Mouse (Mus musculus) G1E (cell line): ENCODE data around the gene Antxrl. TPM values are rescaled to one million over a fixed set of nuclear protein-coding genes. Genes with fewer than 3 reads are reported as not detected.

ENCODE experiments used
- ATAC-seq: 2 replicates; pipeline ENCODE4 v1.8.0; 2016; ENCODE audit warnings: mild to moderate bottlenecking; ENCODE audit not compliant: insufficient number of reproducible peaks, poor library complexity, low FRiP score, severe bottlenecking; ENCODE audit errors: extremely low read depth
- DNase-seq: peaks from one replicate; pipeline ENCODE4 v3.0.0; 2012; ENCODE audit warnings: low spot score
- H3K27me3 ChIP-seq: 2 replicates; pipeline ENCODE4 v1.6.1; 2012; ENCODE audit warnings: mild to moderate bottlenecking, low read length, inconsistent platforms; ENCODE audit not compliant: insufficient read depth
- H3K36me3 ChIP-seq: replicated peaks from 2 replicates; pipeline ENCODE3; 2012; ENCODE audit warnings: mild to moderate bottlenecking, inconsistent platforms
- H3K4me1 ChIP-seq: 2 replicates; pipeline ENCODE4 v1.6.1; 2012; ENCODE audit warnings: low read depth, low read length, inconsistent platforms, mixed read lengths; ENCODE audit not compliant: insufficient read depth
- H3K4me3 ChIP-seq: 2 replicates; pipeline ENCODE4 v1.5.1; 2012; ENCODE audit warnings: low read depth, mild to moderate bottlenecking, inconsistent platforms, low read length, moderate library complexity, mixed read lengths
- H3K9me3 ChIP-seq: replicated peaks from 2 replicates; pipeline ENCODE4 v1.6.1; 2012; ENCODE audit warnings: inconsistent platforms
- CTCF ChIP-seq: IDR thresholded peaks from 2 replicates; pipeline ENCODE4 v1.5.1; 2012; ENCODE audit warnings: low read depth, low read length, inconsistent platforms, mixed read lengths
- GATA1 ChIP-seq: IDR thresholded peaks from 2 replicates; pipeline ENCODE4 v1.6.1; 2012; ENCODE audit warnings: borderline replicate concordance, low read length, inconsistent platforms, mixed read lengths
- GATA2 ChIP-seq: IDR thresholded peaks from 2 replicates; pipeline ENCODE4 v1.6.1; 2012; ENCODE audit warnings: low read depth, low read length, inconsistent platforms, borderline replicate concordance
- POLR2AphosphoS5 ChIP-seq: IDR thresholded peaks from 2 replicates; pipeline ENCODE4 v1.6.1; 2012; ENCODE audit warnings: low read depth, low read length, inconsistent platforms; ENCODE audit not compliant: insufficient replicate concordance
- TAL1 ChIP-seq: conservative IDR thresholded peaks from 2 replicates; pipeline ENCODE4 v1.6.1; 2012; ENCODE audit warnings: low read depth, low read length, inconsistent platforms, mixed read lengths
- polyA plus RNA-seq: library from polyadenylated mRNA; stranded (reverse); fragments of >175 nt; gene quantifications from 2 replicates; pipeline ENCODE4 v1.2.3, GENCODE M21; 2012
- total RNA-seq, 2 experiments: library from RNA; stranded (forward) in 1 of 2; stranded (reverse) in 1 of 2; fragments of 200-1000 nt in 1 of 2; fragments of >200 nt in 1 of 2; fragmentation: Nextera tagmentation in 1 of 2; gene quantifications; 2 replicates each; pipeline ENCODE4 v1.2.3; 2014 to 2017

Gene Antxrl
- not detected in 2 replicates for total RNA-seq (2014; fragmentation: Nextera tagmentation)
- 0.11 and 0.17 TPM in 2 replicates for total RNA-seq (2017)
- not detected in 2 replicates for polyA plus RNA-seq

- TF ChIP-seq POLR2AphosphoS5 (no peak), TAL1 (no peak), GATA2 (no peak), CTCF (no peak), GATA1 (no peak)
- no peak for DNase-seq
- peaks cover 21% of the 10 kb centered on the region for H3K9me3 ChIP-seq
- H3K27me3 ChIP-seq = no peaks in the 10 kb centered on the region
- H3K4me1 ChIP-seq = no peaks in the 10 kb centered on the region
- ATAC-seq = no peak
- no peaks in the 10 kb centered on the region for H3K36me3 ChIP-seq
- no peak within 1 kb of the TSS for H3K4me3 ChIP-seq
These were observed at the start of gene Antxrl for GRCm38 (mm10) chr14:34052516-34052915. Gene Antxrl (plus strand): TSS chr14:34052707.

- Histone ChIP-seq H3K27me3 (no peaks in the 10 kb centered on the region), H3K36me3 (no peaks in the 10 kb centered on the region), H3K4me1 (no peaks in the 10 kb centered on the region), H3K9me3 (peaks cover 32% of the 10 kb centered on the region), H3K4me3 (no peak within 1 kb of the TSS)
- ATAC-seq (no peak), DNase-seq (no peak)
- TF ChIP-seq GATA2 = no peak
- TF ChIP-seq POLR2AphosphoS5 = no peak
- no peak for TF ChIP-seq TAL1
- TF ChIP-seq GATA1 = no peak
- no peak for TF ChIP-seq CTCF
These were observed 37.4 kb upstream of the Antxrl start, which contains the start of gene Gm30083 for GRCm38 (mm10) chr14:34015063-34015462. Gene Gm30083 (minus strand): TSS chr14:34015182.

GRCm38 (mm10) chr14:34016381-34016780 lies 36.1 kb upstream of the Antxrl start, which contains the start of gene Gm5460:
Gene Gm5460 (plus strand): TSS chr14:34016758.
- no peaks in the 10 kb centered on the region for H3K27me3 ChIP-seq
- no peak for DNase-seq
- no peak for TF ChIP-seq POLR2AphosphoS5
- TF ChIP-seq GATA2 = no peak
- TF ChIP-seq TAL1 = no peak
- no peak for TF ChIP-seq CTCF
- no peak for TF ChIP-seq GATA1
- H3K4me3 ChIP-seq = no peak within 1 kb of the TSS
- H3K36me3 ChIP-seq = no peaks in the 10 kb centered on the region
- no peaks in the 10 kb centered on the region for H3K4me1 ChIP-seq
- H3K9me3 ChIP-seq = peaks cover 32% of the 10 kb centered on the region
- no peak for ATAC-seq

GRCm38 (mm10) chr14:34016938-34017337 lies 35.6 kb upstream of the Antxrl start:
- H3K9me3 ChIP-seq = peaks cover 32% of the 10 kb centered on the region
- no peak overlapping the region for H3K4me3 ChIP-seq
- no peaks in the 10 kb centered on the region for H3K27me3 ChIP-seq
- ATAC-seq (no peak), DNase-seq (no peak)
- no peaks in the 10 kb centered on the region for H3K36me3 ChIP-seq
- TF ChIP-seq GATA2 (no peak), GATA1 (no peak), POLR2AphosphoS5 (no peak), CTCF (no peak), TAL1 (no peak)
- H3K4me1 ChIP-seq = no peaks in the 10 kb centered on the region

GRCm38 (mm10) chr14:34026710-34027109 lies 25.8 kb upstream of the Antxrl start:
- ATAC-seq (no peak), DNase-seq (no peak)
- Histone ChIP-seq H3K27me3 (no peaks in the 10 kb centered on the region), H3K4me3 (no peak overlapping the region), H3K4me1 (no peaks in the 10 kb centered on the region), H3K36me3 (no peaks in the 10 kb centered on the region), H3K9me3 (peaks cover 7% of the 10 kb centered on the region)
- no peak for TF ChIP-seq TAL1
- no peak for TF ChIP-seq CTCF

GRCm38 (mm10) chr14:34033841-34034610 lies 18.5 kb upstream of the Antxrl start:
- TF ChIP-seq GATA1 (no peak), GATA2 (no peak), TAL1 (no peak; the same call in 1 of the 2 replicates), POLR2AphosphoS5 (no peak), CTCF (no peak)
- H3K4me1 ChIP-seq = no peaks in the 10 kb centered on the region
- DNase-seq (no peak), ATAC-seq (no peak)
- peaks cover 20% of the 10 kb centered on the region for H3K9me3 ChIP-seq
- H3K36me3 ChIP-seq = no peaks in the 10 kb centered on the region
- H3K4me3 ChIP-seq = no peak overlapping the region
- H3K27me3 ChIP-seq = no peaks in the 10 kb centered on the region
